Mouse (Mus musculus) intestine, embryonic 15.5 days (tissue): Measurements from ENCODE around the gene Gm44511. TPM values are rescaled to one million over a fixed set of nuclear protein-coding genes. Genes with fewer than 3 reads are reported as not detected.
"Not testable (repeated sequence)": the region's sequence is repeated elsewhere in the genome, so short reads cannot be mapped to it uniquely, and the experiment has no call there.

ENCODE experiments used
- ATAC-seq: fragments of 200-750 bp; cut with Nextera tagmentation; 2 replicates; pipeline ENCODE4 v1.8.0; 2017; ENCODE audit warnings: moderate TSS enrichment, moderate library complexity
- H3K27ac ChIP-seq: fragments of 300-500 bp; sonication (generic); 2 replicates; pipeline ENCODE4 v1.5.1; 2015; ENCODE audit warnings: mild to moderate bottlenecking, inconsistent platforms
- H3K27me3 ChIP-seq: fragments of 300-500 bp; sonication (generic); replicated peaks from 2 replicates; pipeline ENCODE4 v1.6.1; 2015; ENCODE audit warnings: inconsistent platforms
- H3K36me3 ChIP-seq: fragments of 300-500 bp; sonication (generic); 2 replicates; pipeline ENCODE4 v1.6.1; 2015; ENCODE audit warnings: inconsistent platforms
- H3K4me1 ChIP-seq: fragments of 300-500 bp; sonication (generic); replicated peaks from 2 replicates; pipeline ENCODE4 v1.6.1; 2015; ENCODE audit warnings: inconsistent platforms
- H3K4me2 ChIP-seq: fragments of 300-500 bp; sonication (generic); replicated peaks from 2 replicates; pipeline ENCODE4 v1.6.1; 2015; ENCODE audit warnings: mild to moderate bottlenecking, inconsistent platforms
- H3K4me3 ChIP-seq: fragments of 300-500 bp; sonication (generic); replicated peaks from 2 replicates; pipeline ENCODE4 v1.5.1; 2015; ENCODE audit warnings: inconsistent platforms
- H3K9ac ChIP-seq: fragments of 300-500 bp; sonication (generic); 2 replicates; pipeline ENCODE4 v1.6.1; 2015; ENCODE audit warnings: inconsistent platforms
- H3K9me3 ChIP-seq: fragments of 300-500 bp; sonication (generic); 2 replicates; pipeline ENCODE4 v1.6.1; 2016; ENCODE audit warnings: inconsistent platforms
- WGBS: fragments of 180-500 bp; shearing (Covaris S2); methylation state at CpG from one replicate; pipeline ENCODE4 v1.1.7; 2015; 5-methylcytosine and 5-hydroxymethylcytosine counted together
- polyA plus RNA-seq: library from polyadenylated mRNA; unstranded; fragments of >200 nt; fragmentation: Nextera tagmentation; extraction: Ambion mirVana; gene quantifications from 2 replicates; pipeline ENCODE4 v1.2.1, GENCODE M21; 2015

Gene Gm44511
- polyA plus RNA-seq, 1 experiment from 2014 or later, result not detected

DNA sequence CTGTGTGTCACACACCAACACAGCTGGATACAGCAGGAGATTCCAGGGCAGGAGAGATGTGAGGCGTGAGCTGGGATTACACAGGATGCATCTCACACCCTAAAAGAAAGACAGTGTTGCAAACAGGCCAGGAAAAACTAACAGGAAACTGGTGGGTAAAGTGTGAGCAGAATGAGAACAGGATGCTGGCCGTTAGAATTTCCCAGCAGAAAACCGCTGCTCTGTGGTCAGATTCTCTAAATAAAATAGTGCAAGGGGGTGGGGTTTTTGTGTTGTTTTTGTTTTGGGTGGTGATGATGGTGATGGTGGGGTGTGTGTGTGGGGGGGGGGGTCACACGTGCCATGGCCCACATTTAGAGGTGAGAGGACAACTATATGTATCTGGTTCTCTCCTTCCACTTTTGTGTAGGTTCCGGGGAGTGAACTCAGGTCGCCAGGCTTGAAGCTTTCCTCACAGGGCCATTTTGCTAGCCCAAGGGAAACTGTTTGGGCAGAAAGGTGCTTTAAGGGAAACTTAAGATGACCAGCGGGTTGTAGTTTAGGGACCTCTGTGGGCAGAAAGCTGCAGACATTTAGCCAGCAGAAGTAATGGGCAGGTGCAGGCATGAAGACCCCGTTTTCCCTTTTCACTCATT lies 29.7 kb downstream of the Gm44511 start:
- Histone ChIP-seq H3K4me1 (peaks cover 9% of the 10 kb centered on the region; the same call in 1 of the 2 replicates), H3K4me3 (no peak overlapping the region), H3K9me3 (no peaks in the 10 kb centered on the region), H3K27ac (no peak overlapping the region), H3K4me2 (no peak overlapping the region), H3K9ac (no peak overlapping the region), H3K36me3 (no peaks in the 10 kb centered on the region), H3K27me3 (no peaks in the 10 kb centered on the region)
- WGBS, result 68% methylated on average over 8 of the region's 8 CpGs
- no peak for ATAC-seq

DNA sequence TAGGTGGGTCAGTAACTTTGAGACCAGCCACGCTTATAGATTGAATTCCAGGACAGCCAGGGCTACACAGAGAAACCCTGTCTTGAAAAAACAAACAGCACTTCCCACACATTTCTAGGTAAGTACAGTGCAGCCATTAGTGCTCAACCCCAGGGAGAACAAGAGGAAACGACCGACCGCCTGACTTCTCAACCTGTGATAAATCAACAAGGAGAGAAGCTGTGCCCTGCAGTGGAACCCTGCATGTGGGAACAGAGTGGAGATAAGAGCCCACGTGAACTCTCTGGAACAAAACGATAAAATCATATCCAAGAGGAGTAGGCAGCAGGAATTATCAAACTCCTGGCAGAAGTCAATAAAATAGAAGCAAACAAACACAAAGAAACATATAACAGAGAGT lies 32.4 kb downstream of the Gm44511 start:
- Histone ChIP-seq H3K9ac (no peak overlapping the region), H3K4me2 (no peak overlapping the region), H3K36me3 (no peaks in the 10 kb centered on the region), H3K9me3 (no peaks in the 10 kb centered on the region), H3K27ac (no peak overlapping the region), H3K27me3 (no peaks in the 10 kb centered on the region), H3K4me1 (peaks cover 9% of the 10 kb centered on the region; the same call in 1 of the 2 replicates), H3K4me3 (no peak overlapping the region)
- no peak for ATAC-seq
- 25% methylated on average over 6 of the region's 6 CpGs for WGBS

DNA sequence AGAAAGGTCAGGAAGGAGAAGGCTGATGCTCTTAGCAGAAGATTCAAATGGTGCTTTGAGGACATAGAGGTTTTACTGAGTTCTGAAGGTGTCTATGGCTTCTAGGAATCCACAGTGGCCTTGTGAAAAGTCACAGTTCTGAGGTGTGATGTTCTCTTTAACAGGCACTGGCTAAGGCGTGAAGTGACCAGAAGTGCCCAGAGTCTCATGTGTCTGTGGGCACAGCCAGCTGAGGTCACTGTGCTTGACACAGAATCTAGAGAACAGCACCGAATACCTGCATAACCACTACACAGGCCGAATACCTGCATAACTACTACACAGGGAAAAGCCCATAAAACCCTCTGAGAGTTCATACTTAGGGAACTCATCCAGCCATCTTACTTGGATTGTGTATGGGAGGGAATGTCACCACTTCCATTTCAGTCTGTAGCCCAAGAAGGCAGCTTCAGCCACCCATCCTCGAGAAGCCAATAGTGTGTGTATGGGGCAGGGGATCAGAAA lies 35.6 kb downstream of the Gm44511 start:
- WGBS, result 74% methylated on average over 4 of the region's 4 CpGs
- H3K9ac ChIP-seq, H3K9me3 ChIP-seq, H3K36me3 ChIP-seq, H3K4me3 ChIP-seq, H3K27me3 ChIP-seq, H3K4me1 ChIP-seq, H3K4me2 ChIP-seq, H3K27ac ChIP-seq, ATAC-seq: not testable (repeated sequence)

DNA sequence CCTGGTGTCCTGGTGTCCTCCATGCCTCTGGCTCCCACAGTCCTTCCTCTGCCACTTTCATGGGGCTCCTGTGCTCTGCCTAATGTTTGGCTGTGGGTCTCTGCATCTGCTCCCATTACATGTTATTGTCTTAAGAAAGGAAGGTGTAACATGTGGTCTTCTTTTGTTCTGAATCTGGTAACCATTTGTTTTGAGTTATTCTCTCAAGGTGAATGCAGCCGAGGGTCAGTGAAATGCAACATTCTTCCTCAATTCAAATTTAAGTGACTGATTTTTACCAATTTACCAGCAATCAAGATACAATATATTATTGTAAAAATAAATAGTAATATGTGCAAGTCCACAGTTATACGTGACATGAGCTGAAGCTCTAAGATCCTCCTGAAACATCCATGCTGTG lies 37.0 kb downstream of the Gm44511 start, which contains the start of gene Klrb1c:
Klrb1c (minus strand) TSS at position 101 of the 400 bp plus-strand sequence.
- no peak for ATAC-seq
- WGBS, result 91% methylated on average over 2 of the region's 2 CpGs

DNA sequence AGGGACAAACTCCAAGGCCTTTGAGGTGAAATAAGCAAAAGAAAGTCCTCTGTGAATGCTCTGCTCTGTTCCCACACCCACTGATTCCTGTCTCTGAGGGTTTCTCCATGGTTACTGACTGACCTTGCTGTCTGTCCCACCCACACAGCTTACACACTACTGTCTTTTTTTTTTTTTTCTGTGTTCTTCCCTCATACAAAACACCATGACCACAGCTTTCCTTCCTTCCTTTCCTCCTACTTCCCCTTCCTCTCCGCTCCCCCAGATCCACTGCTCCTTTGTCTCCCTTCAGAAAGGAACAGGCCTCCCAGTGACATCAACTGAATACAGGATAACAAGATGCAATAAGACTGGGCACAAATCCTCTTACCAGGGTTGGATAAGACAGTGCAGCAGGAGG lies 37.6 kb downstream of the Gm44511 start:
- WGBS, result 88% methylated on average over 1 of the region's 1 CpGs
- Histone ChIP-seq H3K4me3 (no peak overlapping the region), H3K4me1 (no peaks in the 10 kb centered on the region), H3K9ac (no peak overlapping the region), H3K27ac (no peak overlapping the region), H3K36me3 (no peaks in the 10 kb centered on the region), H3K9me3 (no peaks in the 10 kb centered on the region), H3K27me3 (no peaks in the 10 kb centered on the region), H3K4me2 (no peak overlapping the region)
- ATAC-seq, result no peak

More for the DNA sequence above, 37.0 kb downstream of the Gm44511 start, which contains the start of gene Klrb1c:
- no peaks in the 10 kb centered on the region for H3K36me3 ChIP-seq
- no peak within 1 kb of the TSS for H3K4me2 ChIP-seq
- H3K9me3 ChIP-seq, result no peaks in the 10 kb centered on the region
- no peak within 1 kb of the TSS for H3K4me3 ChIP-seq
- no peaks in the 10 kb centered on the region for H3K27me3 ChIP-seq
- H3K4me1 ChIP-seq, result no peaks in the 10 kb centered on the region
- H3K27ac ChIP-seq, result no peak within 1 kb of the TSS
- H3K9ac ChIP-seq, result no peak within 1 kb of the TSS

DNA sequence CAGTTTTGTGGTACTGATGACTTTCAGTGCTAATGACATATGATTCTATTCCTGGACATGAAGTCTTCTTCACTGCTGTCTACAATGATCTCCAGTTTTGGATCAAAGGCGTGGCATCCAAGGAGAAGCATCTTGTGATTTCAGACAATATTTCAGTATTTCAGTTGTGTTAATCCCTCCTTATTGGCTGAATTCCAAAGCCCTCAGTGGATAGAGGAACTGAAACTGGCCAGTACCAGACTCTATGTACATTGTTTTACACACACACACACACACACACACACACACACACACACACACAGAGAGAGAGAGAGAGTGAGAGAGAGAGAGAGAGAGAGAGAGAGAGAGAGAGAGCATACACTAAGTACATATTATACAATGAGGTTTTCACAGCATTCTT lies 39.7 kb downstream of the Gm44511 start:
- H3K9me3 ChIP-seq, H3K36me3 ChIP-seq, H3K4me1 ChIP-seq, ATAC-seq, H3K27ac ChIP-seq, H3K27me3 ChIP-seq, H3K4me2 ChIP-seq, H3K9ac ChIP-seq, H3K4me3 ChIP-seq: not testable (repeated sequence)
- 86% methylated on average over 1 of the region's 1 CpGs for WGBS

DNA sequence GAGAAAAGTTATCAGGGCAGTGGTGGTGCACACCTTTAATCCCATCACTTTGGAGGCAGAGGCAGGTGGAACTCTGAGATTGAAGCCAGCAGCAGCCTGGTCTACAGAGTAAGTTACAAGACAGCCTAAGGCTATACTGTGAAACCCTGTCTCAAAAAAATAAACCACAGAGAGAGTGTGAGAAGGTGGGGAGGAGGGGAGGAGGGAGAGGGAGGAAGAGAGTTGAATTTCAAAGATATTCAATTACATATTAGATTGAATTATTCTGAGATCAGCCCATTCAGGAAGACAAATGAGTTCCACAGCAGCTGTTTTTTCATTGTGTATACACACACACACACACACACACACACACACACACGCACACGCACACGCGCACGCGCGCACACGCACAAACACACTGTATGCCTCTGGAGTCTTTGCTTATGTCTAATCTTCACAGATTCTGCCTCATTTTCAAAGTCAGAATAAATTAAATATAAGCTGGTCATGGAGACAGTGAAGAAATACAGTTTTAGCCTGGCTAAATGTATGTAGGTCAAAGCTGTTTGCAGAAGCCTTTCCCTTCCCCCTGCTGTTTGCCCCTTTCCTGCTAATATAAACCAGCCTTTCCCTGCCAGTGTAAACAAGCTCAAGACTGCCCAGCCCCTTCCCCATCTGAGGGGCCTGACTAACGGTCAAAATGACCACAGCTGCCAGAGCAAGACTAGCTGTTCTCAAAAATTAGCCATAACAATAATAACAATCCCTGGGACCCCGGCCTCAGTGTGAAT lies 56.4 kb downstream of the Gm44511 start:
- Histone ChIP-seq H3K4me3 (no peak overlapping the region), H3K4me1 (no peaks in the 10 kb centered on the region), H3K4me2 (peak overlapping the region; percentile 7), H3K27me3 (no peaks in the 10 kb centered on the region), H3K9me3 (no peaks in the 10 kb centered on the region), H3K36me3 (no peaks in the 10 kb centered on the region), H3K27ac (no peak overlapping the region), H3K9ac (no peak overlapping the region)
- ATAC-seq, result peak; percentile 50
- whole genome bisulfite sequencing, result 65% methylated on average over 10 of the region's 10 CpGs

DNA sequence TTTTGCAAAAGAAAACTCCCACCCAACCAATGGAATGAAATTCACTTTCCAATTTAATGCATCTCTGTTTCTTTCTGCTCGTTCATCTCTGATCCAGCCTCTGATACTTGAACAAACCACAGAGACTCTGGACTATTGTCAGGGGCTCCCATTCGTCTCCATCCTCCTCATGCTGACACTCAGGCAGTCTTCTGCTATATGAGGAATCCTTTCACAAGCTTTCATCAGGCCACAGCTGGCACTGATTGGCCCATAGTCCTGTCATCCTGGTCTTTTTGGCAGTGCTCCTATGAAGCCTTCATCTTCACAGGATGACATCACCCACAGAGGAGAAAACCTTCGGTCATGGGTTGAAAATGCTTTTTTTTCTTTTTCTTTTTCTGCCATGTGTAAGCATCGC lies 58.1 kb downstream of the Gm44511 start:
- no peaks in the 10 kb centered on the region for H3K4me1 ChIP-seq
- no peak overlapping the region for H3K27ac ChIP-seq
- H3K9me3 ChIP-seq, result no peaks in the 10 kb centered on the region
- H3K4me3 ChIP-seq, result no peak overlapping the region
- 78% methylated on average over 4 of the region's 4 CpGs for WGBS
- no peaks in the 10 kb centered on the region for H3K36me3 ChIP-seq
- H3K4me2 ChIP-seq, result no peak overlapping the region
- no peak for ATAC-seq
- no peaks in the 10 kb centered on the region for H3K27me3 ChIP-seq
- H3K9ac ChIP-seq, result no peak overlapping the region

DNA sequence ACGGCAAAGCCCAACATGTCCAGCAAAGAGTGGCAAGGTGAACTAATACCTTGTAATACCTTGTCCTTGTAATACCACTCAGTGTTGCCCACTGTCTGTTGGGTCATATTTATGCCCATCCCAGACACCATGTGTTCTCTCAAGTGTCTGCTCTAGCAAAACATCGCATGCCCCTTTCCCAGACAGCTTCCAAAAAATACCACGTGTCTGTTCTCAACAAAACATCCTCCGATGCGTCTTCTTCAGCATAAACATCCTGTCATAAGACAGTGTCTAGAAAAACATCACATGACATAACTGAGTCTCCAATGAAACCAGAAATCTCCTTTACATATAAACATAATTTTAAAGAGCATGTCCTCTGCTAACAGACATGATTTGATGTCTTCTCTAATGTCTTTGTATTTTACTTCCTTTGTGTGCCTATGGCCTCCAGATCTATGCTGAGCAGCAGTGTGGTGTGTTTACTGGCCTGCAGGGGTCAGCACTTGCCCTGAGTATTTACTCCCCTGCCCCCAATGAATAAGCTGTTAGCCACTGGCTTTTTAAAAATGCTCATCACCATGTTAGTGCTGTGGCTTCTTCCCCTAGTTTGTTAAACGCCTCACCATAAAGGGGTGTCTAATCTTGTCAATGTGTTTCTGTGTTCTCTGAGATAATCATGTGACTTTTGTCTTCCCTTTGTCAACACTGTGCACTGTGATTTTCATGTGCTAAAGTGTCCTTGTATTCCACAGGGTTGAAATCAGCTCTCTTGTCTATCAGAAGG lies 59.4 kb downstream of the Gm44511 start:
- H3K9me3 ChIP-seq, H3K27me3 ChIP-seq, ATAC-seq, H3K9ac ChIP-seq, H3K4me3 ChIP-seq, H3K36me3 ChIP-seq, H3K27ac ChIP-seq, H3K4me2 ChIP-seq, H3K4me1 ChIP-seq: not testable (repeated sequence)
- whole genome bisulfite sequencing, result 44% methylated on average over 6 of the region's 6 CpGs

DNA sequence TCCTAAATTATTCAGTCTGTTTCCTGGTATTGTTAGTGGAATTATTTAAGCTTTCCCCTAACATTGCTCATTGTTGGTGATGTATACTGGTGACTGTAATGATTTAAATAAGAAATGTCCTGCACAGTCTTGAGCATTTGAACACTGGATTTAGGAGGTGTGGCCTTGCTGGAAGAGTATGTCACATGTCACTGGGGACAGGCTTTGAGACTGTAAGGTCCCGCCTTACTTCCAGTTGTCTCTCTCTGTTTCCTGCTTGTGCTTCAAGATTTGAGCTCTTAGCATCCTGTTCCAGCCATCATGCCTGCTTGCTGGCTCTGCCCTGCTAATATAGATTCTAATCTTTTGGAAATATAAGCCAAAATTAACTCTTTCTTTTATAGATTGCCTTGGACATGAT lies 60.9 kb downstream of the Gm44511 start:
- H3K4me3 ChIP-seq, result no peak overlapping the region
- H3K9me3 ChIP-seq, result no peaks in the 10 kb centered on the region
- no peaks in the 10 kb centered on the region for H3K27me3 ChIP-seq
- peaks cover 3% of the 10 kb centered on the region; the same call in 1 of the 2 replicates for H3K4me1 ChIP-seq
- no peaks in the 10 kb centered on the region for H3K36me3 ChIP-seq
- H3K27ac ChIP-seq, result no peak overlapping the region
- 79% methylated on average over 1 of the region's 1 CpGs for whole genome bisulfite sequencing
- no peak overlapping the region for H3K4me2 ChIP-seq
- no peak for ATAC-seq
- H3K9ac ChIP-seq, result no peak overlapping the region

DNA sequence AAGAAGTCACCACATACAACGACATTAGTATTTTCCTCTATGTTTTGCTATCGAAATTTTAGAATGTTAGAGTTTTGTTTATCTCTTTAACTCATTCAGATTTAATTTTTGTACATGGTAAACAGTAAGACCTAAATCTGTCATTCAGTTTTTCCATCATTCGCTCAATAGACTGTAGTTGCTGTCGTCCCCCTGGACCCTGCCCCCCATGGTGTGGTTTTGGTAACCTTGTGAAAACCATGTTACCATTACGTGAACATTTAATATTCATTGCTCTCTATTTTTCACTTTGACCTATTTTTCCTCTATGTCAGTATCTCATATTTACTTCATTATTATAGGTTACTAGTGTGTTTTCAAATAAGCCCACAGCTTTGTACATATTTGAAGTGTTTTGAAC lies 61.5 kb downstream of the Gm44511 start:
- 24% methylated on average over 5 of the region's 5 CpGs for WGBS
- H3K9ac ChIP-seq, result no peak overlapping the region
- H3K27ac ChIP-seq, result no peak overlapping the region
- H3K4me3 ChIP-seq, result peak overlapping the region; percentile 22
- no peak for ATAC-seq
- no peaks in the 10 kb centered on the region for H3K9me3 ChIP-seq
- H3K4me2 ChIP-seq, result peak overlapping the region; percentile 41
- peaks cover 3% of the 10 kb centered on the region; the same call in 1 of the 2 replicates for H3K4me1 ChIP-seq
- H3K27me3 ChIP-seq, result no peaks in the 10 kb centered on the region
- no peaks in the 10 kb centered on the region for H3K36me3 ChIP-seq
